Mouse (Mus musculus): ENCODE data around the gene 5031439G07Rik. TPM values are rescaled to one million over a fixed set of nuclear protein-coding genes. Genes with fewer than 3 reads are reported as not detected.
"Not testable (repeated sequence)": the region's sequence is repeated elsewhere in the genome, so short reads cannot be mapped to it uniquely, and the experiment has no call there.

Gene 5031439G07Rik
- 15.9 and 19.6 TPM in 2 replicates for polyA plus RNA-seq (2012; rRNA removed)

DNA sequence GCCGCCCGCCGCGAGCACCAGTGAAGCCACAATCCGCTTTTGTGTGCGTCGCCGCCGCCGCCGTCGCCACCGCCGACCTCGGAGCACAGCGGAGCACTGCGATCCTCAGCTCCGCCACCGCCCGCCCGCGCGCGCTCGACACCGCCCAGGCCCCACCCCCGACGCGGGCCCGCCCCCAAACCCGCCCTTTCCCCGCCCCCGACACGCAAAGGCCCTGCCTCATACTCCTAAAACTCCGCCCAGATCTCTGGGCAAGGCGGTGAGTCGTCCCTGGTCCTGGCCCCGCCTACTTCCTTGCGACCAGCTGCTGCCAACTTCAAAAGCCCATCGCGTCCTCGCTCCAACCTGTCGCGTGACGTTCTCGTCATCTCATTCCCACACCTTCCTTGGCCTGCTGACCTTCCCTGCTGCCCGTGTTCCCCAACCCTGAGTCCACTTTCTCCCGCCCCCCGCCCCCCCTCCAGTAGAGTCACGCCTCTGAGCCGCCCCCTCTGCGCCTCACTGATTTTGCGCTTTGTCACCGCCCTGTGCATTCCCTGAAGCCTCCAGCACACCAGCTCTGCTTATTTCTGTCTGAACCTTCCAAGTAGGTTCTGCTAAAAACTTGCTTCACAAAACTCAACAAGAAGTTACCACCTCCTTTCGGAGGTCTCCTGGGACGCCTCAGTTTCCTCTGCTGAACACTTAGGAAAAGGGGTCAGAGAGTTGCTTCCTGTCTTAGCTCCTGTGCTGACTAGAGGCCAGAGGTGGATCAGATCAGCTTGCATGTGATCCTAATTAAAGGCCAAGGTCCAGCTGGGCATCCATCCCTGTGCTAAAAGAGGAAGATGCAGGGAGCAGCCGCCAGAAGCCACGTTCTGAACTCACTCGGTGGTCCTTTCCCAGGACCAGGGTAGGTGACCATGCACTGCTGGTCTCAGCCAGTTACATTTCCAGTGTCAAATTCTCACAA lies at the start of gene 5031439G07Rik:
5031439G07Rik (minus strand) TSS at position 678 of the 952 bp plus-strand sequence.
- H3K36me3 ChIP-seq (ENCODE audit: control insufficient read depth, insufficient read depth, low read length), result no peaks in the 10 kb centered on the region
- H3K4me1 ChIP-seq (replicated peaks; ENCODE audit: control insufficient read depth, insufficient read depth, low read length), result peaks cover 16% of the 10 kb centered on the region
- no peak within 1 kb of the TSS for H3K27ac ChIP-seq (ENCODE audit: control insufficient read depth, insufficient read depth, low read length)
- DNase-seq, result peak; percentile 92
- 4% methylated on average over 57 of the region's 59 CpGs for WGBS
- H3K4me3 ChIP-seq (ENCODE audit: control insufficient read depth, insufficient read depth, low read length), result peak within 1 kb of the TSS; percentile 51
- TF ChIP-seq POLR2A (IDR thresholded peaks at IDR 0.05; ENCODE audit: control insufficient read depth, extremely low read depth, insufficient read depth, low read length, poor library complexity), result peak; percentile 59; the same call in 1 of the 2 replicates
- no peak for TF ChIP-seq CTCF (IDR thresholded peaks at IDR 0.05; ENCODE audit: borderline replicate concordance, control insufficient read depth, extremely low read depth, insufficient read depth, low read length, poor library complexity)
- no peaks in the 10 kb centered on the region; the same call in 1 of the 2 replicates for H3K27me3 ChIP-seq (ENCODE audit: control insufficient read depth, insufficient read depth, low read length)

DNA sequence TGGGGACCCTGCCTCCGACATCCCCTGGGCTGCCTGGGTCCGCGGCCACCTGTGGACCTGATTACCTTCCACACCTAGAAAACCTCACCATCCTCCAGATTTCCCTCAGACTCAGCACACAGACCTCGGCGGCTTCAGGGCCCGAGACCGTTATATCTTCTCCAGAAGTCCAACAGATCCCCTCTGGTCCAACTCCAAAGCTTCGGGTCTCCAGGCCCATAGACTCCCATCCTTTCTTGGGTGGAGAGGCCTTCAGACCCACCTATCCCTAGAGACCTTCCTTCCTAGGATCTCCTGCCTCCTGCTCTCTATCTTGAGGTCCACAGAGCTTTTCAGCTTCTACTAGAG lies 49.0 kb upstream of the 5031439G07Rik start:
- TF ChIP-seq CTCF (IDR thresholded peaks at IDR 0.05; ENCODE audit: borderline replicate concordance, control insufficient read depth, extremely low read depth, insufficient read depth, low read length, poor library complexity), result no peak
- Histone ChIP-seq H3K36me3 (ENCODE audit: control insufficient read depth, insufficient read depth, low read length) (no peaks in the 10 kb centered on the region), H3K4me1 (replicated peaks; ENCODE audit: control insufficient read depth, insufficient read depth, low read length) (peaks cover 19% of the 10 kb centered on the region), H3K4me3 (ENCODE audit: control insufficient read depth, insufficient read depth, low read length) (peak overlapping the region; percentile 57), H3K27ac (ENCODE audit: control insufficient read depth, insufficient read depth, low read length) (no peak overlapping the region), H3K27me3 (ENCODE audit: control insufficient read depth, insufficient read depth, low read length) (no peaks in the 10 kb centered on the region)
- DNase-seq, result no peak
- WGBS, result 2% methylated on average over 8 of the region's 8 CpGs

DNA sequence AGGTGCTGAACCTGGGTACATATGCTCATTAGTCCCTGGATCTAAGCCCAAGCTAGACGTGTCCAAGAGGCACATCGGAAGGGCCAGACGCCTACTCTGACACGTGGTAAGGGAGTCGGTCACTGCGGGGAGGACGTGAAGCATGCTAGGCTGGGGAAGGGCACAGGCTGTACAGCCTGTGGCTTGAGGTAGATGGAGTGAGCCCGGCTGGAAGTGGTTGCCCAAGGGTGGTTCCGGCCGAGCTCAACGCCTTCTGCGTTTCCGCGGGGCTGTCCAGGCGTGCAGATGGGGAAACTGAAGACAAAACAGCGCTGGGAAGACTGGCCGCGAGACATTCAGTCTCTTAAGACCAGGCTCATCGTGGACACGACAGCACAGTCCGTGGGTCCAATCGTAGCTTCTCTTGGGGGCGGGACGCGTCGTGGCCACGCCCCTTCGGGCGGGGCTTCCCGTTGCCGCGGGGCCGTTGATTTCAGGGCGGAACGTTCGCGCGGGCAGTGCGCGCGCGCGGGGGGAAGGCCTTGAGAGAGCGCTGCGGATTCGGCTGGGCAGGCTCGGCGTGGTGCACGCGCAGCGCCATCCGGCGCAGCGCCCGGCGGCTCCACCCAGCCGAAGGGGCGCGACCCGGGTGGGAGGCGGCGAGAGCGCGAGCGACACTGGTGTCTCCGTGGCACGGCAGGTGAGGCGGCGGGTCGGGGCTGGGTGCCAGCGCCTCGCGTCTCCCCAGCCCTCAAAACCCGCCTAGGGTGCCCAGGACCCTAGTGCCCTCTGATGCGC lies 48.4 kb upstream of the 5031439G07Rik start:
- Histone ChIP-seq H3K27me3 (ENCODE audit: control insufficient read depth, insufficient read depth, low read length) (no peaks in the 10 kb centered on the region), H3K27ac (ENCODE audit: control insufficient read depth, insufficient read depth, low read length) (no peak overlapping the region), H3K36me3 (ENCODE audit: control insufficient read depth, insufficient read depth, low read length) (no peaks in the 10 kb centered on the region), H3K4me3 (ENCODE audit: control insufficient read depth, insufficient read depth, low read length) (peak overlapping the region; percentile 57), H3K4me1 (replicated peaks; ENCODE audit: control insufficient read depth, insufficient read depth, low read length) (peaks cover 15% of the 10 kb centered on the region)
- 0 out of 2 replicates have a peak, but pooled peaks have one; percentile 52 for TF ChIP-seq POLR2A (IDR thresholded peaks at IDR 0.05; ENCODE audit: control insufficient read depth, extremely low read depth, insufficient read depth, low read length, poor library complexity)
- peak; percentile 60; the same call in 1 of the 2 replicates for TF ChIP-seq CTCF (IDR thresholded peaks at IDR 0.05; ENCODE audit: borderline replicate concordance, control insufficient read depth, extremely low read depth, insufficient read depth, low read length, poor library complexity)
- WGBS, result under 1% methylated on average over 75 of the region's 75 CpGs
- peak; percentile 98 for DNase-seq

DNA sequence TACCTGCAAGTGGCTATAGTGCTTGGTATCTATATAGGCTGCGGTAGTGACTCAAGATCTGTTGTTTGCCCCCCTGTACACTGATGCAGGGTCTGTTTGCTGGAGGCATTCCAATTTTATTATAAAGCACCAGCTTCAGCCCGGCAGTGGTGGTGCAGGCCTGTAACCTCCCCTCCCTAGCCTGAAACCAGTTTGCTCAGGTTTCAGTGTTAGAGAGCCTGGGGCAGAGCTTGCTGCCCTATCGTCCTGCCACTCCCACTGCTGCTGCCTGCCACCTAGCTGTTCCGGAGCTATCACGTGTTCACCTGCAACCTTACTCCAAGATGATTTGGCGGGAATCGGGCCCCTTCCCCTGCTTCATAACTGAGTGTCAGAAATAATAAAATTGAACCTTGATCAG lies 45.6 kb upstream of the 5031439G07Rik start:
- not testable (repeated sequence) for H3K27me3 ChIP-seq (ENCODE audit: control insufficient read depth, insufficient read depth, low read length); H3K27ac ChIP-seq (ENCODE audit: control insufficient read depth, insufficient read depth, low read length); H3K4me3 ChIP-seq (ENCODE audit: control insufficient read depth, insufficient read depth, low read length); H3K36me3 ChIP-seq (ENCODE audit: control insufficient read depth, insufficient read depth, low read length); DNase-seq
- H3K4me1 ChIP-seq (replicated peaks; ENCODE audit: control insufficient read depth, insufficient read depth, low read length), result peaks cover 10% of the 10 kb centered on the region
- WGBS, result 60% methylated on average over 7 of the region's 7 CpGs

DNA sequence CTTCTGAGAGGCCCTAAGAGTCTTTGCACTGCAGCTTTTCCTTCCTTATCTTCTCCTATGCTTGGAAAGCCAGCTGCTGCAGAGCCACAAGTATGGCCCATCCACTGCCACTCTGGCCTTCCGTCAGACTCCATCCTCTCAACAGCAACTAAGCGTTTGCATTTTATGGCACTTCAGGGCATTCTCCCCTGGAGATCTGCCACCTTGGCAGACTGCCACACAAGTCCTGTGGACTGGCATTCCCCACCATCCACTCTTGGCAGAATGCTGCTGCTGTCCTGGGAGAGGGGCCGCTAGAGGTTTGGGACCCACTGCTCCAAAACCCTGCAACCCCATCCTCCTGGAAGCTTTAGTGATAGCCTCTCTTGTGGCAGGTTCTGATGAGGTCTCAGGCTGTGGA lies 43.5 kb upstream of the 5031439G07Rik start:
- no peaks in the 10 kb centered on the region for H3K27me3 ChIP-seq (ENCODE audit: control insufficient read depth, insufficient read depth, low read length)
- no peak for DNase-seq
- WGBS, result 95% methylated on average over 3 of the region's 3 CpGs
- H3K4me3 ChIP-seq (ENCODE audit: control insufficient read depth, insufficient read depth, low read length), result no peak overlapping the region
- peaks cover 5% of the 10 kb centered on the region for H3K4me1 ChIP-seq (replicated peaks; ENCODE audit: control insufficient read depth, insufficient read depth, low read length)
- no peak for TF ChIP-seq CTCF (IDR thresholded peaks at IDR 0.05; ENCODE audit: borderline replicate concordance, control insufficient read depth, extremely low read depth, insufficient read depth, low read length, poor library complexity)
- no peak for TF ChIP-seq POLR2A (IDR thresholded peaks at IDR 0.05; ENCODE audit: control insufficient read depth, extremely low read depth, insufficient read depth, low read length, poor library complexity)
- H3K36me3 ChIP-seq (ENCODE audit: control insufficient read depth, insufficient read depth, low read length), result no peaks in the 10 kb centered on the region
- H3K27ac ChIP-seq (ENCODE audit: control insufficient read depth, insufficient read depth, low read length), result no peak overlapping the region

DNA sequence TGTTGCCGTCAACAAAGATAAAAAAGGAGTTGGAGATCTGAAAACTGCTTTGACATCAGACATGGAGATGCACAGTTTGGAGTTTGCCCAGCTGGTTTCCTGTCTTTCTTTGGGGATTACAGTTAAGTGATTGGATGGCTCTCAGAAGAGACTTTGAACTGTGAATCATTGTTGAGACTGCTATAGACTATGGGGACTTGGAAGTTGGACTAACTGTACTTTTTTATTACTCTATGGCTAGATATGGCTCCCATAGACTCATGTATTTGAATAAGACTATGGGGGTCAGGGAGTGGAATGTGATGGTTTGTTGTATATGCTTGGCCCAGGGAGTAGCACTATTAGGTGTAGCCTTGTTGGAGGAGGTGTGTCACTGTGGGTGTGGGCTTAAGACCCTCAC lies 42.3 kb upstream of the 5031439G07Rik start:
- DNase-seq; H3K27ac ChIP-seq (ENCODE audit: control insufficient read depth, insufficient read depth, low read length); H3K4me3 ChIP-seq (ENCODE audit: control insufficient read depth, insufficient read depth, low read length): not testable (repeated sequence)

DNA sequence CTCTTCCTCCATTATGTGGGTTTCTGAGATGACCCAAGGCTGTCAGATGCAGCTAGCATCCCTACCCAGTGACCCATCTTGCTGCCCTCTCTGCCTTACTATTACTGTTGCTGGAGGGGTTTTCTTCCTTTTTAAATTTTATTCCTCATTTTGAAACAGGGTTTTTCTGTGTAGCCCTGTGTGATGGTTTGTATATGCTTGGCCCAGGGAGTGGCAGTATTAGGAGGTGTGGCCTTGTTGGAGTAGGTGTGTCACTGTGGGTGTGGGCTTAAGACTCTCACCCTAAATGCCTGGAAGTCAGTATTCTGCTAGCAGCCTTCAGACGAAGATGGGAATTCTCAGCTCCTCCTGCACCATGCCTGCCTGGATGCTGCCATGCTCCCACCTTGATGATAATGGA lies 40.3 kb upstream of the 5031439G07Rik start, which contains the start of gene Fam118a:
Fam118a (plus strand) TSS at position 301 of the 400 bp plus-strand sequence.
- WGBS, result 92% methylated on average over 1 of the region's 1 CpGs
- H3K27ac ChIP-seq (ENCODE audit: control insufficient read depth, insufficient read depth, low read length), result not testable (repeated sequence)

More for the DNA sequence above, 42.3 kb upstream of the 5031439G07Rik start:
- H3K4me1 ChIP-seq (replicated peaks; ENCODE audit: control insufficient read depth, insufficient read depth, low read length); H3K27me3 ChIP-seq (ENCODE audit: control insufficient read depth, insufficient read depth, low read length); H3K36me3 ChIP-seq (ENCODE audit: control insufficient read depth, insufficient read depth, low read length): not testable (repeated sequence)
- WGBS, result 88% methylated on average over 1 of the region's 1 CpGs

More for the DNA sequence above, 40.3 kb upstream of the 5031439G07Rik start, which contains the start of gene Fam118a:
- not testable (repeated sequence) for H3K36me3 ChIP-seq (ENCODE audit: control insufficient read depth, insufficient read depth, low read length); H3K27me3 ChIP-seq (ENCODE audit: control insufficient read depth, insufficient read depth, low read length); DNase-seq; H3K4me1 ChIP-seq (replicated peaks; ENCODE audit: control insufficient read depth, insufficient read depth, low read length); H3K4me3 ChIP-seq (ENCODE audit: control insufficient read depth, insufficient read depth, low read length)
